Mouse (Mus musculus): ENCODE results near the gene 4933415A04Rik. TPM values are rescaled to one million over a fixed set of nuclear protein-coding genes. Genes with fewer than 3 reads are reported as not detected.

4933415A04Rik gene
- polyA plus RNA-seq, 1 experiment from 2014 or later, result 3.4 TPM

DNA sequence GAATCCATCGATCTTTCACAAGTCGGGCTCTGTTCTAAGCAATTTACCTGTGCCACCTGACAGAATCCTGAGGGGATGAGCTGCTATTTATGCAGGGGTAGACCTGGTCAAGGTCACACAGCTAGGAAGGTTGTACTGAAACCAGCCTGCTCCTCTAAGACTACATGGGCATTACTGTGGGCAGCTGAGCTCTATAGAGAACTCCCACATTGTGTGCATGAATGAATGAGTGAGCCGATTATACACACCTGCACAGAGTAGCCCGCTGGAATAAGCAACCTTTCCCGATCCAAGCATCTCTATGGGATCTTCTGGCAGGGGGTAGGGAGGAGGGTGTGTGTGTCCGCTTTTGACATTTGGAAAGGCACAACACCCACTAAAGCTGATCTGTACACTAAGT lies 46.3 kb downstream of the 4933415A04Rik start:
- no peak for ATAC-seq (ENCODE audit: insufficient read depth, low FRiP score)
- Histone ChIP-seq H3K27me3 (ENCODE audit: control insufficient read depth, insufficient read depth, low read length) (no peaks in the 10 kb centered on the region), H3K27ac (ENCODE audit: low read length) (peak overlapping the region; percentile 74; the same call in 1 of the 2 replicates), H3K4me2 (ENCODE audit: low read depth, low read length) (no peak overlapping the region), H3K36me3 (ENCODE audit: control insufficient read depth, insufficient read depth, low read length) (no peaks in the 10 kb centered on the region), H3K4me3 (replicated peaks; ENCODE audit: low read length) (no peak overlapping the region), H3K9me3 (replicated peaks; ENCODE audit: control insufficient read depth, low read length) (no peaks in the 10 kb centered on the region), H3K9ac (ENCODE audit: low read length) (no peak overlapping the region; the same call in 1 of the 2 replicates), H3K4me1 (ENCODE audit: control insufficient read depth, insufficient read depth, low read length) (peaks cover 20% of the 10 kb centered on the region)
- WGBS, result 64% methylated on average over 6 of the region's 6 CpGs

DNA sequence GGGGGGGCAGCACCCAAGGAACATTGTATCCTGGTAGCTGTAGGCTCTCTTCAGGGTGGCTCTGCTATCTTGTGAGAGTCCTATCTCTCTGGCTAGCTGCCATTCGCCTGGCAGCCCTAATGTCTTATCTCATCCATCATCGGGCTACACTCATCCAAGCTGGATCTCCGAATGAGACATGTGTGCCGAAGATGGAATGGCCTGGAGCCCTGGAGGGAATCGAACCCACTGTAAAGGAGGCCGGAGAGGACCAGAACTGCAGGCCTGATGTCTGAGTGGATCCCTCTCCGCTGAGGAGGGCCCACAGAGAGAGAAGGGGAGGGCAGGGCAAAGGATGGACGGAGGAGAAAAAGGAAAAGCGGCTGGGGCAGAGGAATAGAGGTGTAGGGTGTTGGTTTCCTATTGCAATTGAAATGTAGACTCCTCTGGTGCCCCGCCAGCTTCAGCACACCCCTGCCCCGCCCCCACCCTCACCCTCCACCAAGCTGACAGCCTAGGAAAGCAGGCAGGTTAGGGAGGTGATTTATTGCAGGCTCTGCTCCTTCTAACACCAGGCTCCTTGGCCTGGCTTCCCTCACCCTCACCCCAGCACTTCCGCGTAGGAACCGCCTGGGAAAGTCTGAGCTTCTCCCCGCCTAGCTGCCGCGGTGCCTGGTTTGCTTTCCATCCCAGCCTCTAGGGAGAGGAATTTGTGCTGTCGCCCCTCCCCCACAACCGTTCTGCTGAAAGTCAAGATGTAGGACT lies 47.0 kb downstream of the 4933415A04Rik start:
- peak overlapping the region; percentile 74 for H3K27ac ChIP-seq (ENCODE audit: low read length)
- H3K9ac ChIP-seq (ENCODE audit: low read length), result peak overlapping the region; percentile 56; the same call in 1 of the 2 replicates
- peaks cover 20% of the 10 kb centered on the region for H3K4me1 ChIP-seq (ENCODE audit: control insufficient read depth, insufficient read depth, low read length)
- peak; percentile 88 for ATAC-seq (ENCODE audit: insufficient read depth, low FRiP score)
- WGBS, result 13% methylated on average over 19 of the region's 19 CpGs
- no peak overlapping the region for H3K4me3 ChIP-seq (replicated peaks; ENCODE audit: low read length)
- peak overlapping the region; percentile 39 for H3K4me2 ChIP-seq (ENCODE audit: low read depth, low read length)
- no peaks in the 10 kb centered on the region for H3K27me3 ChIP-seq (ENCODE audit: control insufficient read depth, insufficient read depth, low read length)
- no peaks in the 10 kb centered on the region for H3K36me3 ChIP-seq (ENCODE audit: control insufficient read depth, insufficient read depth, low read length)
- H3K9me3 ChIP-seq (replicated peaks; ENCODE audit: control insufficient read depth, low read length), result no peaks in the 10 kb centered on the region

DNA sequence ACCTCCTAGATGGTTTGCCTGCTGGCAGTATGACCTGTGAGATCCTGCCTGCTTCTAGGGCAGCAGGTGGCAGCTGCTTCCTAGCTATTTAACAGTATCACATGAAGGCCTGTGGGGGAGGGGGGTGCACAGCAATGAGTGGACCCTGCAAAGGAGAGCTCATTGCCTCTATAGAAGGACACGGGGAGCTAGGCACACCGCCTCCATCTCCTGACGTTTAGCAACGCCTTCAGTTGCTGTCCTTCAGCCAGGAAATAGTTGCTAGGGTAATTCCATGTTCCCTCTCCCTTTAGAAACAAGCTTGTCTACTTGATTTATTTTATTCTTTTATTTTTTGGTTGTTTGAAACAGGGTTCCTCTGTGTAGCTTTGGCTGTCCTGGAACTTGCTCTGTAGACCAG lies 49.9 kb downstream of the 4933415A04Rik start:
- Histone ChIP-seq H3K9ac (ENCODE audit: low read length) (no peak overlapping the region), H3K4me3 (replicated peaks; ENCODE audit: low read length) (no peak overlapping the region), H3K4me1 (ENCODE audit: control insufficient read depth, insufficient read depth, low read length) (peaks cover 20% of the 10 kb centered on the region), H3K9me3 (replicated peaks; ENCODE audit: control insufficient read depth, low read length) (0 out of 2 replicates have a peak, but pooled peaks cover 4% of the 10 kb centered on the region), H3K36me3 (ENCODE audit: control insufficient read depth, insufficient read depth, low read length) (no peaks in the 10 kb centered on the region), H3K27ac (ENCODE audit: low read length) (no peak overlapping the region), H3K4me2 (ENCODE audit: low read depth, low read length) (no peak overlapping the region), H3K27me3 (ENCODE audit: control insufficient read depth, insufficient read depth, low read length) (no peaks in the 10 kb centered on the region)
- no peak for ATAC-seq (ENCODE audit: insufficient read depth, low FRiP score)
- 74% methylated on average over 4 of the region's 4 CpGs for WGBS

DNA sequence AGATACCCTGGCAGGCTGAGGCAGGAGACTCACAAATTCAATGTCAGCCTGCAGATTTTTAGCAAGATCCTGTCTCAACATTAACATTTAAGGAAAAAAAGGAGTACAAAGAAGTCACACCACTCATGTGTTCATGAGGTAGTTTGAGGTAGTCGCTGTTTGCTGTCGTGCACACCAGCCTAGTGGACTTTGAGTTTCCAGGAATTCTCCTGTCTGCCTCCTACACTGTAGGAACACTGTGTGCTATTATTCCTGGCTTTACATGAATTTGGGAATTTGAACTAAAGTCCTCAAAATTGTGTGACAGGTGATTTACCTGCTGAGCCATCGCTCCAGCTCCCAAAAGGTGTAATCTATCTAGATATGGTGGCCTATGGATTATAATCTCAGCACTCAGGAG lies 51.6 kb downstream of the 4933415A04Rik start:
- Histone ChIP-seq H3K4me1 (ENCODE audit: control insufficient read depth, insufficient read depth, low read length) (peaks cover 17% of the 10 kb centered on the region), H3K9ac (ENCODE audit: low read length) (no peak overlapping the region), H3K27ac (ENCODE audit: low read length) (no peak overlapping the region), H3K4me3 (replicated peaks; ENCODE audit: low read length) (no peak overlapping the region), H3K36me3 (ENCODE audit: control insufficient read depth, insufficient read depth, low read length) (no peaks in the 10 kb centered on the region), H3K27me3 (ENCODE audit: control insufficient read depth, insufficient read depth, low read length) (no peaks in the 10 kb centered on the region), H3K9me3 (replicated peaks; ENCODE audit: control insufficient read depth, low read length) (0 out of 2 replicates have a peak, but pooled peaks cover 4% of the 10 kb centered on the region), H3K4me2 (ENCODE audit: low read depth, low read length) (no peak overlapping the region)
- no peak for ATAC-seq (ENCODE audit: insufficient read depth, low FRiP score)
- 91% methylated on average over 3 of the region's 3 CpGs for WGBS

Other genes with a start within 250 kb of the 4933415A04Rik start
- gene Pttg1, start 160.8 kb upstream of the 4933415A04Rik start, polyA plus RNA-seq (2015; fragmentation: Nextera tagmentation; extraction: Ambion mirVana), result 58.7 and 65.1 TPM in 2 replicates
- gene Slu7, start 153.3 kb upstream of the 4933415A04Rik start, polyA plus RNA-seq (2015; fragmentation: Nextera tagmentation; extraction: Ambion mirVana), result 47.0 and 51.1 TPM in 2 replicates
- 13.8 TPM in 2 replicates for gene C1qtnf2, start 112.8 kb upstream of the 4933415A04Rik start, polyA plus RNA-seq (2015; fragmentation: Nextera tagmentation; extraction: Ambion mirVana)
- 9.9 and 11.0 TPM in 2 replicates for gene Ccnjl, start 58.3 kb upstream of the 4933415A04Rik start, polyA plus RNA-seq (2015; fragmentation: Nextera tagmentation; extraction: Ambion mirVana)
- 3.1 and 3.2 TPM in 2 replicates for gene Fabp6, start 14.5 kb downstream of the 4933415A04Rik start, polyA plus RNA-seq (2015; fragmentation: Nextera tagmentation; extraction: Ambion mirVana)
- gene Pwwp2a, start 95.0 kb downstream of the 4933415A04Rik start, polyA plus RNA-seq (2015; fragmentation: Nextera tagmentation; extraction: Ambion mirVana), result 9.4 and 11.9 TPM in 2 replicates
- 58.8 and 60.7 TPM in 2 replicates for gene Ttc1, start 161.0 kb downstream of the 4933415A04Rik start, polyA plus RNA-seq (2015; fragmentation: Nextera tagmentation; extraction: Ambion mirVana)